Mouse (Mus musculus) lung, postnatal 0 days (tissue): ENCODE results near the gene Fam189a2. TPM values are rescaled to one million over a fixed set of nuclear protein-coding genes. Genes with fewer than 3 reads are reported as not detected.

Experiments
- ATAC-seq: fragments of 200-750 bp; cut with Nextera tagmentation; 2 replicates; pipeline ENCODE4 v1.8.0; 2017; ENCODE audit warnings: moderate library complexity
- DNase-seq: peaks from one replicate; pipeline ENCODE4 v3.0.0-alpha.2; 2016; ENCODE audit warnings: low spot score
- H3K27ac ChIP-seq: fragments of 300-500 bp; sonication (generic); 2 replicates; pipeline ENCODE4 v1.5.1; 2014; ENCODE audit warnings: antibody characterized with exemption, mild to moderate bottlenecking, low read length, mixed read lengths
- H3K27me3 ChIP-seq: fragments of 300-500 bp; sonication (generic); replicated peaks from 2 replicates; pipeline ENCODE4 v1.6.1; 2014; ENCODE audit warnings: low read length, mixed read lengths; ENCODE audit not compliant: insufficient read depth
- H3K36me3 ChIP-seq: fragments of 300-500 bp; sonication (generic); 2 replicates; pipeline ENCODE4 v1.6.1; 2014; ENCODE audit warnings: low read length, mixed read lengths; ENCODE audit not compliant: insufficient read depth
- H3K4me1 ChIP-seq: fragments of 300-500 bp; sonication (generic); 2 replicates; pipeline ENCODE4 v1.6.1; 2014; ENCODE audit warnings: antibody characterized with exemption, low read depth, low read length, mixed read lengths; ENCODE audit not compliant: insufficient read depth
- H3K4me2 ChIP-seq: fragments of 300-500 bp; sonication (generic); replicated peaks from 2 replicates; pipeline ENCODE4 v1.6.1; 2014; ENCODE audit warnings: low read depth, mild to moderate bottlenecking, low read length, moderate library complexity, mixed read lengths
- H3K4me3 ChIP-seq: fragments of 300-500 bp; sonication (generic); 2 replicates; pipeline ENCODE4 v1.5.1; 2014; ENCODE audit warnings: low read depth, low read length
- H3K9ac ChIP-seq: fragments of 300-500 bp; sonication (generic); replicated peaks from 2 replicates; pipeline ENCODE4 v1.6.1; 2014; ENCODE audit warnings: low read depth, mild to moderate bottlenecking
- H3K9me3 ChIP-seq: fragments of 300-500 bp; sonication (generic); 2 replicates; pipeline ENCODE4 v1.6.1; 2016; ENCODE audit warnings: low read length, mixed read lengths
- CTCF ChIP-seq: IDR thresholded peaks from 2 replicates; pipeline ENCODE4 v1.5.1; 2016; ENCODE audit warnings: antibody characterized with exemption, mild to moderate bottlenecking
- EP300 ChIP-seq: IDR thresholded peaks from 2 replicates; pipeline ENCODE4 v1.6.1; 2016; ENCODE audit warnings: antibody characterized with exemption, mild to moderate bottlenecking, control low read depth
- WGBS: fragments of 180-500 bp; shearing (Covaris S2); extraction: QIAGEN DNeasy Blood & Tissue Kit; methylation state at CpG from one replicate; pipeline ENCODE4 v1.1.7; 2014; 5-methylcytosine and 5-hydroxymethylcytosine counted together
- polyA plus RNA-seq: library from polyadenylated mRNA; unstranded; fragments of >200 nt; fragmentation: Nextera tagmentation; extraction: Ambion mirVana; gene quantifications from 2 replicates; pipeline ENCODE4 v1.2.1, GENCODE M21; 2015

The Fam189a2 gene
- polyA plus RNA-seq, 1 experiment from 2014 or later, result 26.2 TPM

GRCm38 (mm10) chr19:24049329-24049728 is 18.5 kb upstream of the Fam189a2 start:
- Histone ChIP-seq H3K9ac (no peak overlapping the region), H3K4me2 (no peak overlapping the region), H3K27ac (peak overlapping the region; percentile 85), H3K4me3 (no peak overlapping the region), H3K4me1 (peaks cover 5% of the 10 kb centered on the region; the same call in 1 of the 2 replicates), H3K27me3 (no peaks in the 10 kb centered on the region), H3K36me3 (no peaks in the 10 kb centered on the region), H3K9me3 (no peaks in the 10 kb centered on the region)
- WGBS, result 45% methylated on average over 3 of the region's 3 CpGs
- DNase-seq (peak; percentile 95), ATAC-seq (peak; percentile 93)
- TF ChIP-seq CTCF, result no peak
- TF ChIP-seq EP300, result peak; percentile 100

DNA sequence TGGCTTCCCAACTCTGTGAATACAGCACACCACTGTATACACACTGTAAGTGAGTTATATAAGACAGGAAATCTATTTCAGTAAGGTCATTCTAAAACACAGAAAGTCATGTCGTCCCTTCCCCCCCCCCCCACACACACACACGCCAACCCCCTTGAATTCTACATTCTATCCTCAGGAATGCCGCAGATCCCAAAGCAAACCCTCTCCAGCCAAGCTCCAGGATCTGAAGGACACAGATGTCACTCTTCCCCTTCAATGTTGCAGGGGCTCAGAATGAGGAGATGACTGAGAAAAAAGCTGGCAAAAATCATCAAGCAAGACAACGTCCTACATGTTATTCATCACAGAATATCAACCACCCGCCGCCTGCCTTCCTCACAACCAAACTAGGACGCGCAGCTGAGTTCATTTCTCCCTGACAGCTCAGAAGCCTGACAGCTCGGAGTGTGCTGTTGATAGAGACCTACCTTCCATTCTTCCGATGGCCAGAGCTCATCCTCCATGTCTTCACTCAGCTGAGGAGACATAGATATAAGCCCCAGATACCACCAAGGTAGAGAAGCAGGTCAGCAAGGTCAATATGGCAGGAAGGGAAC is 15.7 kb upstream of the Fam189a2 start:
- H3K27ac ChIP-seq, result 0 out of 2 replicates have a peak overlapping the region, but pooled peaks have one; percentile 6
- H3K9me3 ChIP-seq, result no peaks in the 10 kb centered on the region
- no peak for TF ChIP-seq CTCF
- no peak for TF ChIP-seq EP300
- H3K4me3 ChIP-seq, result no peak overlapping the region
- DNase-seq (peak; percentile 43), ATAC-seq (no peak)
- no peaks in the 10 kb centered on the region for H3K36me3 ChIP-seq
- no peak overlapping the region for H3K9ac ChIP-seq
- H3K4me2 ChIP-seq, result no peak overlapping the region
- peaks cover 3% of the 10 kb centered on the region; the same call in 1 of the 2 replicates for H3K4me1 ChIP-seq
- 49% methylated on average over 10 of the region's 10 CpGs for WGBS
- no peaks in the 10 kb centered on the region for H3K27me3 ChIP-seq

DNA sequence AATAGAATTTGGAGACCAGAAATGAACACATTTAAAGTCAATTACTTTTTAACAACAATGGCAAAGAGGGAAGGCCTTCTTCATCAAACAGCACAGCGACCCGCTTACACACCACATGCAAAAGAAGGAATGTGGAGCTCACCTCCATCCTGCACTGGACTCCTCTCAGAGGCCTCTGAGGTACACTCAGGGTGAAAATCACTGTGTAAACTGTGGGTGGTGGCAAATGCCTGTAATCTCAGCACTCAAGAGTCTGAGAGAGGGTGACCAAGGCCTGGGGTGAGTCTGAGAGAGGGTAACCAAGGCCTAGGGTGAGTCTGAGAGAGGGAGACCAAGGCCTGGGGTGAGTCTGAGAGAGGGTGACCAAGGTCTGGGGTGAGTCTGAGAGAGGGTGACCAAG is 11.6 kb upstream of the Fam189a2 start:
- ATAC-seq (peak; percentile 90), DNase-seq (peak; percentile 85)
- no peaks in the 10 kb centered on the region for H3K36me3 ChIP-seq
- H3K9me3 ChIP-seq, result no peaks in the 10 kb centered on the region
- no peak overlapping the region for H3K4me2 ChIP-seq
- no peaks in the 10 kb centered on the region for H3K27me3 ChIP-seq
- no peaks in the 10 kb centered on the region for H3K4me1 ChIP-seq
- TF ChIP-seq CTCF (no peak), EP300 (peak; percentile 96)
- no peak overlapping the region for H3K9ac ChIP-seq
- no peak overlapping the region for H3K4me3 ChIP-seq
- 0 out of 2 replicates have a peak overlapping the region, but pooled peaks have one; percentile 6 for H3K27ac ChIP-seq
- 62% methylated on average over 2 of the region's 2 CpGs for WGBS

- WGBS, result 35% methylated on average over 14 of the region's 14 CpGs
- no peak overlapping the region for H3K4me3 ChIP-seq
- peak overlapping the region; percentile 74 for H3K27ac ChIP-seq
- TF ChIP-seq EP300 (peak; percentile 96), CTCF (no peak)
- H3K27me3 ChIP-seq, result no peaks in the 10 kb centered on the region
- H3K36me3 ChIP-seq, result no peaks in the 10 kb centered on the region
- ATAC-seq, result peak; percentile 88
- H3K4me1 ChIP-seq, result no peaks in the 10 kb centered on the region
- peak; percentile 93 for DNase-seq
- no peaks in the 10 kb centered on the region for H3K9me3 ChIP-seq
- no peak overlapping the region for H3K9ac ChIP-seq
- 0 out of 2 replicates have a peak overlapping the region, but pooled peaks have one; percentile 14 for H3K4me2 ChIP-seq
Measured at GRCm38 (mm10) chr19:24039061-24039853, 8.4 kb upstream of the Fam189a2 start.

GRCm38 (mm10) chr19:24034367-24034766 is 3.5 kb upstream of the Fam189a2 start:
- H3K4me1 ChIP-seq, result no peaks in the 10 kb centered on the region
- no peak for TF ChIP-seq CTCF
- TF ChIP-seq EP300, result no peak
- no peaks in the 10 kb centered on the region for H3K9me3 ChIP-seq
- no peak overlapping the region for H3K4me2 ChIP-seq
- no peak overlapping the region for H3K4me3 ChIP-seq
- no peak overlapping the region for H3K9ac ChIP-seq
- no peak overlapping the region for H3K27ac ChIP-seq
- no peaks in the 10 kb centered on the region for H3K36me3 ChIP-seq
- DNase-seq, result no peak
- H3K27me3 ChIP-seq, result no peaks in the 10 kb centered on the region
- 72% methylated on average over 3 of the region's 3 CpGs for WGBS
- no peak for ATAC-seq

DNA sequence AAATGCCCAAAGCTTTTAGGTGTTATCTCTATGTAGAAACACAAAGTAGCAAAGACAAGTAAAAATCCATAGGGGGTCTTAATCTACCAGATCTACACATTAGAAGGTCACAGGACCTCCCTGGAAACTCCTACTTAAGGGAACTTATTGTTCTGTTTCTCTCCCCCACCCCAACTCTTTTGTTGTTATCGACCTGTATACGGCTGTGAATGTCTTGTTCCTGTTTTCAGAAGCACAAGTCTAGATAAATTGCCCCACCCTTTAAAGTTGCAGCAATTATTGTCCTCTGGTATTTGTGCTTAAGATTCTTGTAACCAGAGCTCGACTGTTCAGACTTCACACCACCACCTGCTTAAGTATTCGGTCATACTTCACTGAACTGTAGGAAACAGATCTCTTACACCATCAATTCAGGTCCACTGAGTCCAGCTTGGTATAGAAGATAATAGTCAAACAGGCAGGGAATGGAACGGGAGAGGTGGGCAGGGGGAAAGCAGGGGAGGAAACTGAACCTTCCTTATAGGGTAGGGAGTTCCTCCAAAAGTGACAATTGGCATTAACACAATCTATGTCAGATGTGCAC is 1.9 kb upstream of the Fam189a2 start:
- Histone ChIP-seq H3K4me1 (0 out of 2 replicates have a peak, but pooled peaks cover 2% of the 10 kb centered on the region), H3K36me3 (no peaks in the 10 kb centered on the region), H3K4me3 (no peak overlapping the region), H3K27ac (no peak overlapping the region), H3K4me2 (no peak overlapping the region), H3K9ac (no peak overlapping the region), H3K9me3 (no peaks in the 10 kb centered on the region), H3K27me3 (no peaks in the 10 kb centered on the region)
- DNase-seq, result no peak
- WGBS, result 55% methylated on average over 5 of the region's 5 CpGs
- TF ChIP-seq EP300, result 0 out of 2 replicates have a peak, but pooled peaks have one; percentile 41
- TF ChIP-seq CTCF, result no peak
- no peak for ATAC-seq
